Mouse (Mus musculus) 3134 (cell line): ENCODE results near the gene Tmem239.
"Not testable (repeated sequence)": the region's sequence is repeated elsewhere in the genome, so short reads cannot be mapped to it uniquely, and the experiment has no call there.

ENCODE experiments used
- DNase-seq: peaks from one replicate; pipeline ENCODE4 v3.0.0-alpha.2; 2011; ENCODE audit warnings: low spot score; ENCODE audit not compliant: insufficient read length; ENCODE audit errors: extremely low read depth

The Tmem239 gene

DNA sequence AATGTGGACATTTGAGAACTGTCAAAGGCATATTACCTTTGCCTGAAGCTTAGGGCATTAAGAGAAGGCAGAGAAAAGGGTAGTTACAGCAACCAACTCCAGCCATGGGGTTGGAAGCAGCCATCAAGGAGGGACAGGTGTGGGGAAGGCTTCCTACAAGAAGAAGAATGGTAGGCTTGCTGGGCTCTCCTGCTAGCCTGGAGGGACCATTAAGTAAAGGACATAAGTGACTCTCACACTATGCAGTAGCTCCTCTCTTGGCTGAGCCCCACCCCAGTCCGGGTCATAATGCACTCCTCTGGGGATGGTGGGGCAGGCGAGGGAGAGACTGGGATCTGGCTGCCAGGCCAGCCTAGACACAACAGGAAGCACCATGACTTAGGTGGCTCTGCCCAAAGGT is at the start of gene Tmem239:
Tmem239 (plus strand) TSS at position 301 of the 400 bp plus-strand sequence.
- DNase-seq: no peak

DNA sequence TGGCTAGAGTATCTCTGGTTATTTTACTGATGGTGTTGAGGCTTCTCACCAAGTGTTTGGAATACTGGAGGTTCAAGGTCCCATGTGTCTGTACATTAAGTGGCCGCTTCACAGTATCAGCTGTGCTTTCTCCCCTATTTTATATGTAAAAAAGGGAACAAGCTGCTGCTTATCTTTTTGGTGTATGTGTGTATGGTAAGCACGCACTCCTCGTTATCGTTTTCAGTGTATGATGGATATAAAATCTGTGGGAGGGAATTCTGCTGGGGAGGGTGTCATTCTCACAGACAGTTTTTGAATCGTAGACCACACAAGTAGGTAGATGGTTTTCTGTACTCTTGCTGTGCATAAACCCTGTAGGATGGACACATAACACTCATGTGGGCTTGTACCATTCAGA is 48.7 kb upstream of the Tmem239 start:
- no peak for DNase-seq

DNA sequence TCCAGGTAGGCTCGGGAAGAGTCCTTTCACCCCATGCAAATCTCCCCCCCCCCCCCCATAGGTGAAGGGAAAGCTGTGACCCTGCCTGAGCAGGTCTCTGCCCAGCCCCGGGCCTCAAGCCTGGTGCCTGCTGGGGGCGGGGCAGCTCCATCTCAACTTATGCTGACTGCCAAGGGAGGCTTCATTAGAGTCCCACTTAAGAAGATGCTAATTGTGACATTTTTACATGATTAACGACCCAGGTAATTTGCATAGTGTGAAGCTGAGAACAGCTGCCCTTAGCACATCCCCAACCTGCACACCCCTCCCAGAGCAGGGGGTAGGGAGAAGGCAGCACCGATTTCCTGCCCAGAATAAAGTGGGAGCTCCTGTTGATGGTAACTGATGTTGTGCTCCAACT is 47.4 kb upstream of the Tmem239 start:
- no peak for DNase-seq

DNA sequence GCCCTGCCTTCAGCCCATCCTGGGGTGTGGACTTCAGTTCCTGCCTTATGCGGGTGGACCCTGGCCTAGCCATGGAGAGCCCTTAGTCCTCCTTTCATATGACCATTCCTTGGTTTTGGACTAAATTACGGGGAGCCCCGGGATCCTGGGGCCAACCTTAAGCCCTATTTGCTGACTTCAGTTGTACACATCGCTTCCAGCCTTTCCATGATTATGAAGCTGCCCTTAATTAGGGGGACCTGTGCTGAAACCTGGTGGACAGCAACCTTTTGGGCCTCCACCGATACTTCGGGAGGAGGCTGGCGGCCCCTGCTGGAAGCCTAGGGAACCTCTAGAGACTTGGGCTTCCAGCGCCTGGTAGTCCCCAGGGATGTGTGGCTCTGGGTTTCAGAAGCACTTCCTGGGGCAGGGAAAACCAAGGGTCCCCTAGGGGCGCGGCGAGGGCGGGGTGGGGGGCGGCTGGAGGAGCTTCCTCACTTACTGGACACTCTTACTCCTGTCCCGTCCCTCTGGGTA is 43.7 kb upstream of the Tmem239 start:
- peak; percentile 41 for DNase-seq

DNA sequence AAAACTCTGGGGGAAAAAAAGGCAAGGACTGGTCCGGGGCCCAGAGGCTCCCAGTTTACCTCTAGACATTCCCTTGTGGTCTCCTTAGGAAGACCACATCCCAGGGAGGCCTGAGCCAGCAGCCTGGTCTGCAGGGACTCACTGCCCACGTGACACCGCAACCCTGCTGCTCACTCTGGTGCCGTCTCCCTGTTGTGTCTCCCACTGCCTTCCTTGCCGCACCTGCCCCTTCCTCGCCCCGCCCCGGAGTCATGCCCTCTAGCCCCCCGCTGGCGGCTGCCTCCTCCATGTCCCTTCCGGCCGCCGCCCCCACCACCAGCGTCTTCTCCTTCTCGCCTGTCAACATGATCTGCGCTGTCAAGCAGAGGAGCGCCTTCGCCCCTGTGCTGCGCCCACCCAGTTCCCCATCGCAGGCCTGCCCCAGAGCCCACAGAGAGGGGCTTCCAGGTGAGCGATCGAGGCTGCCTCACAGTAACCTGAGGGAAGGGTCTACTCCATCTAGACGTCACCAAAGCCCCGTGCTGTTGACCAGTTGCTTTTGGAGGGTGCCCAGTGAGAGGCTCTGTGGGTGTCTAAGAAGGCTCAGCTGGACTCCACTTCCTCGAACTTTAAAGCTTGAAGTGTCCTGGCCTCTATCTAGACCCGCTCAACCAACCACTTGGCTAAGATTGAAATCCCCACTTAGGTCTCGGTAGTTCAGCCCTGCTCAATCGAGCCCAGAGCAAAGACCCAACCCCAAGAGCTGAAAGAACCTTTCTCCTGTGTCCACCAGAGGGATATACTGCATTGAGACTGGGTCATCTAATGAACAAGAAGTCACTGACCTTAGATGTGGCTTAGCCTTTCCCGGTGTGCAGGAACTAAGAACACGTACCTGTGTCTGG is 40.8 kb upstream of the Tmem239 start:
- no peak for DNase-seq

DNA sequence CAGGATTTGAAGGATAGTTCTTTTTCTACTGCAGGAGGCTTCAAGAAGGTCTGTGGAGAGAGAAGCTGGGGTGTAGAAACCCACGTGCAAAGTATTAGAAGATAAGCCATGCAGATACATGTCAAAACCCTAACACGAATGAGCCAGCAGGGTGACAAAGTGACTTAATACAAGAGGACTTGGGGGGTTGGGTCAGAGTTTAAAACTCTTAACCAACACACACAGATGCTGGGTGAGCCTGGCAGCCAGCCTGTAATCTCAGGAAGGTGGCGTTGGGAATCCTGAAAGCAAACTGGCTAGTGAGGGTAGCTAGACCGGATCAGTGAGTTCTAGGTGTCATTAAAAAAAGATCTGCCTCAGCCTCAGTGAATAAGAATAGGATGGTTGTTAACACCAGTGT is 38.9 kb upstream of the Tmem239 start:
- DNase-seq: no peak

DNA sequence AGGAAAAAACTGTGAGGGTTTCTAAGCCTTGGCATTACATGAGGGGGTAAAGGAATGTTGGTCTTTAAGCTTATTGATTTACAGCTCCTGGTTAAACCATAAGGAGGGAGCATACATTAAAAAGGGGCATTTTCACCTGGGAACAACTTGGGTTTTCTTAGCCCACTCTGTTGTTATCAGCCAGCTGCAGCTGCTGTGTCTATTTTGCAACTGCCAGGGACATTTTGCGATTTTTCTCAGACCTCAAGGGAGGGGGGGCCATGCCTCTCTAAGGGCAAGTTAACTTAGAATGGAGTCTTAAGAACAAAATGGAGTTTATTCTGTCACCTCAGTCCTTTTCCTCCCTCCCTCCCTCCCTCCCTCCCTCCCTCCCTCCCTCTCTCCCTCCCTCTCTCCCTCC is 33.3 kb upstream of the Tmem239 start:
- DNase-seq: not testable (repeated sequence)

DNA sequence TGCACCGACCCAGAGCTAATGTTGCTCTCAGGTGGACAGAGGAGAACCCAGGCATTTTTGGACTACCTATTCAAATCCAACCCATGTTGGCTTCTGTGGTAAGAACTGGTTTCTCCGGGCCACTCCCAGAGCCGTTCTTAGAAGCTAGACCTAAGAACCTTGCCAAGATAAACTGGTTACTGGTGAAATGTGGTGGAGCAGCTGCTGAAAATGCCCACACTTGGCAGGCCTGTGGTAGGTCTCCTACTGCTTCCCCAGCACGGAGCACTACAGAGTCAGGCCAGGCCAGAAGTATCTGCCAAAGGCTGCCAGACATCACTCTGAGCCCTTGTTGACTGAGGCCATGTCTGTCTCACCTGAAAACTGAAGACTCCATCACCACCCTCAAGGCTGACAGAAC is 31.3 kb upstream of the Tmem239 start:
- peak; percentile 39 for DNase-seq

DNA sequence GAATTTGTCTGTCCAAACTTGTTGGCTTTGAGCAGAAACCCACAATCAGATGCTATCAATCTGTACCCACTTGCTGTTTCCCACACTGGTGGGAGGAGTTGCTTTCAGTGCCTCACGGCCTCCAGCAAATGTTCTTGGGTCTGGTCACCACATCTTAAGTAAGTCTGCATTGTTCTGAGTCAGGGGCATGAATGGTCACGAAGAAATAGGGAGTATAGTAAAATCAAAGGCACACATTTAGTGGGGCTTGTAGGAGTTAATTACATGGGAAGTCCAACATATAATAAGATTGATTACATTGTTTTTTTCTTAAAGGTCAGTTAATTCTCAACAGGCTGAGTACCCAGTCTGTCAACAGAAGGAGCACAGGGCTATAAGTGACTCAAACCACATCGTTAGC is 23.1 kb upstream of the Tmem239 start:
- no peak for DNase-seq

DNA sequence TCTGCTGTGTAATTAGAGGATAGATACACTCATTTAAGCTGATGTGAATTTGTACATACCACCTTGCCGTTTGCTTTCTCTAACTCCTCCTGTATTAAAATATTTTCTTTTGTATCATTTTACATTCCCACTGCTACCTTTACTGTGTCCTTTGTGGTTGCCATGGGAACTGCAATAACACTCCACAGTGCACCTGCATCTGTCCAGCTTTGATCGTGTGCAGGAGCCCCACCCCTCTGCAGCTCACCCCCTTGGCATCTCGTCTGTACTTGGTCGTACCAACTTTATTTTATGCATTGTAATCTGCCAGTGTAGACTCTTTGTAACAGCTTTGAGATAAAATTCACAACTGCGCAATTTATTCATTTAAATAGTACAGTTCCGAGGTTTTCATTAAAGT is 22.4 kb upstream of the Tmem239 start:
- no peak for DNase-seq

DNA sequence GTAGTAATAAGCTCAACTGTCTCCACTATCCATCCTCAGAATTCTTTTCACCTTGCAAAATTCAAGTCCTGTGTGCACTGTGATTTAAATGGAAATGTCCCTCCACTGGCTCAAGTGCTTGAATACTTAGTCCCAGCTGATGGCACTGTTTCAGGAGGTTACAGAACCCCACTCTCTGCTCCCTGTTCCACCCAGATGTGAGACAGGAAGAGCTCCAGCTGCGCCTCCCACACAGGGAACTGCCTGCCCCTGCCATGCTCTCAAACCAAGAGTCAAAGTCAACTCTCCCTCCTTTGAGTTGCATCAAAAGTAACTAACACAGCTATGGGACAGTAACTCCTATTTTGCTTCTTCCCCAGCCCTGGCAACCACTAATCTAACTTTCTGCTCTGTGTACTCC is 20.1 kb upstream of the Tmem239 start:
- no peak for DNase-seq

DNA sequence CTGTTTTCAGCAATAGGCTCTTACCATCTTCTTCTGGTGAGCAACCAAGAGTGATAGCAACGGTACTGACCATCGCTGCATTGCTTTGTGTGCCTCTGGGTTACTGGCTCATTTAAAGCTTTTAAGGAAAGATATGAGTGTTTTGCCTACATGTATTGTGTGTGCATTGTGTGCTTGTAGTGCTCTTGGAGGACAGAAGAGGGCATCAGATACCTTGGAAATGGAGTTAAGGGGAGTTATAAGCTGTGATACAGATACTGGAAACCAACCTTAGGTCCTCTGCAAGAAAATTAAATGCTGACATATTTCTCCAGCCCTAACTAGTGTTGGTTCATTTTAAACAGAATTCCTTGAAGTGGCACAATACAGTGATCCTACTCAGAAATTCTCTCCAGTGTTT is 17.5 kb upstream of the Tmem239 start:
- DNase-seq: no peak

DNA sequence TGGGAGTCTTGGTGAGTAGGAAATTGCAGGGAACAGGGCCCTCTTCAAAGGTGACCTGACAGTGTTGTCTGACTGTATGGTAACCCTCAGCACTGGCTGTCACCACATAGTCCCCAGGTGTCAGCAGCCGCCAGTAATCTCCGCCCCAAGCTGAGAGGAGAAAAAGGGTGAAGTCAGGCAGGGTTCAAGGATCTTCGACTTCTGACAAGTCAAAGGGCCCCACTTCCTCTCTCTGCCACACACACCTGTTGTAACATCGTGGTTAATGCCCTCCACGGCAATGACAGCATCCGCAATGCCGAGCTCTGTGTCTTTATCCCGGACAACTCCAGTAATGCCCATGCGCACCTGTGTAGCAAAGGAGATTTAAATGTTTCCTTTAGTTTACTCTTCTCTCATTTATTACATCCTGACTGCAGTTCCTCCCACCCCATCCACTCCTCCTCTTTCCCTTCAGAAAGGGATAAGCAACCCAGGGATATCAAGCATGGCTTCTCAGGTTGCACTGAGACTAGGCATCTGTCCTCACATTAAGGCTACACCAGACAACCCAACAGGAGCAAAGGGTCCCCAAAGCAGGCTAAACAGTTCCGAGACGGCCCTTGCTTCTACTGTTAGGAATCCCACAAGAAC is 15.2 kb upstream of the Tmem239 start:
- no peak for DNase-seq

DNA sequence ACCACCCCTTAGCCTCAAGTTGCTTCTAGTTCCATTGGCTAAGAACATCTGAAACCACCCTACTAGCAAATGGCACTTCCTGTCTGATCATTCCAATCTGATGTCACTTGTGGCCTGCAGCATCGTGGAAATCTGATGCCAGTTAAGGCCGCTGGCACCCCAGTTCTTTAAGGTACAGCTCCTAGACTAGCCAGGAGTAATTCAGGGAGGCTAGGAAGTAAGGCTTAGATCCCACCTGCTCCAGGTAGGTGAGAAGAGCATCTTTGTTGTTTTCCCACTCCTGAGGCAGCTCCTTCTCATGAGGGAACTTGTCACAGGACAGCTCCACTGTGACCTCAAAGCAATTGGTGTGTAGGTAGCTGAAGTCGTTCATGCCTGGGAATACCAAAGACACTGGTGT is 13.4 kb upstream of the Tmem239 start:
- DNase-seq: no peak

DNA sequence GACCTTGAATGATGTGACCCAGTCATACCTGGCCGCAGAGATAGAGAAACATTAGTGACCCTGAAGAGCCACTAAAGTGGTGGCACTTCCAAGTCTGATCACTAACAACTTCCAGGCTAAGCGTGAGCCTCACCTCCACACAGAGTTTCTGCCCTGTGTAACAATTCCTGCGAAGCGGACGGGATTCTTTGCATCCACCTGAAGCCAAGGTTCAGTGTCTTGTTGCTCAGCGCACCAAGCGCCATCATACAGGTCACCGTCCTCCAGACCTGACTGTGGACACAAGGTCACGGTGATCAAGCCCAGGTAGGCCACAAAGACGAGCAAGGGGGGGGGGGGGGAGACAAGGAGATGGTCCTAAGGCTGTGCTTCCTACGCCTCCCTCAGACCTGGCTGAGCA is 10.6 kb upstream of the Tmem239 start:
- DNase-seq: no peak

DNA sequence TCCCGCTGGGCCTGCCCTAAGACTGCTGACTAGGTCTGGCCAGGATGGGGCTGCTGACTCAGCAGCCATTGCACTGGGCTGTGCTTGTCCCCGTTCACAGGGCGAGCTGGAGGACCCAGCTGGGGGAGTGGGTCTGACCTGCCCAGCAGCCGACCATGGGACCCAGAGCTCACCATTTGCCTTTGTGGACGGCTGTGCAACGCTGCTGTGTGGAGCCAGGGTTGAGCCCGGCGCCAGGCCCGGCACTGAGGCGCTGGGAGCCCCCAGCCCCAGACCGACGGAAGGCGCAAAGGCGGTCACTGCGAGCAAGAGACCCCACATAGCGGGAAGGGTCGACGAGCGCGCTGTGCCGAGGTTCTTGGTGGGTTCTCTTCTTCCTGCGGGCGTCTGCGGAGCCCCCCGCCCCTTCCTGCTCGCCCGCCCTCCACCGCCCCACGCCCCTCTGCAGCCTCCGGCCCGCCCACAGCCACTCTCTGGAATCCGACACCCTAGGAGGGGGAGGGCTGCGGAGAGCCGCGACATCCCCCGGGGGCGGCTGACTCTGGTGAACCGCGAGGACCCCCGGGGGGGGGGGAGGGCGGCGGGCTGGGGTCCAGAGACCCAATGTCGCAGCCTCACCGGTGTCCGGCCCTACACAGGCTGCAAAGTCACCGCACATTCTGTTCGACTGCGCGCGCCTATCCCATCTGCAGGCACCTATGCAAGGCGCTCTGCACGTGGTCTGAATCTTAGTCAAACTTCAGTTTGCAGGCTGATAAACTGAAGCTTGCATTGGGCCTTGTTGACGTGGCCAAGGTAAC is 8.9 kb upstream of the Tmem239 start, which contains the start of gene Cpxm1:
Cpxm1 (minus strand) TSS at position 389 of the 800 bp plus-strand sequence.
- no peak for DNase-seq

DNA sequence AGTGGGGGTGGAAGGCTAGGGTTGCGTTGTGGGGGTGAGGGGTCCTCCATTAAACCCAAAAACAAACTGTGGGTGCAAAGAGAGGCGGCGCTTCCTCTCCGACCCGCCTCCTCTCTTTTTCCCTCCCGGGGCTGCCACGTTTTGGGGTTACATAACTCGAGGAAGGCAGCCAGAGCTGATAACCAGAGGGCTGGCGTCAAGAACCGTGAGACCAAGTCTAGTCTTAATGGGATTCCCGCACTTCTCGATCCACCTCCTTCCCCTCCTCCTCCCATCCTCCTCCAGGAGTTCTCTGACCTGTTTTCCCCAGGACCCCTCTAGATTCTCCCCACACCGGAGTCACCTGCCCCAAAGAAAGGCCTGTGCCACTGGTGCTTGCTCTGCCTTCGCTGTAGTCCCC is 8.2 kb upstream of the Tmem239 start:
- no peak for DNase-seq

DNA sequence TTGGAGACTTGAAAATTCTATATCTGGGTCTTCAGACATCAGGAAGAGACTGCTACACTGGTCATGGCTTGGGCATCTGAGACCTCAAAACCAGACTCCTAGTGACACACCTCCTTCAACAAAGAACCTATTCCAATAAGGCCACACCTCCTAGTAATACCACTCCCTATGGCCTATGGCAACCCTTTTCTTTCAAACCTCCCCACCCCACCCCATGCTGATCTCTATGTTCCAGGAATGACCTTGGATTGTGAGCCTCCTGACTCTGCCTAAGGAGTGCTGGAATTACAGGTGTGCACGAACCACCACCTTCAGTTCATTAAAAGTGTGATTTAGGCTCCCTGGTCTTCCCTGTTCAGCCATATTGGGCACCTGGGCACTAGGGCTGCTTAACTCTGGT is 6.2 kb upstream of the Tmem239 start:
- DNase-seq: no peak

DNA sequence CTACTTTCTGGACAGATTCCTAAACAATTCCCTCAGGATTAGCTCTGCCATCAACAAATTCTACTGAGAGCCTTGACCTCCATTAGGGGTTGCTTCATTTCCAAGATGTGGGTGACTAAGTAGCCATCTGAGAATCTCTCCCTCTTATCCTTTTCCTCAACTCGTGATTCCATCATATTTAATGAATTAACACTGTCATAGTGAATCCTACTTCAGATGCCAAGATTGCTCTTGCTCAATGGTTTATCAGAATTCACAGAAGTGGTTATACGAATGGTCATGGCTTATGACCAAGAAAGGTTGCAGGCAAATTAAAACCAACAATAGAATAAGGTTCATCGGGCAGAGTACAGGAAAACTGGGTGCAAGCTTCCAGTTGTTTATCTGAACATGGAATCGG is 4.4 kb upstream of the Tmem239 start:
- no peak for DNase-seq

DNA sequence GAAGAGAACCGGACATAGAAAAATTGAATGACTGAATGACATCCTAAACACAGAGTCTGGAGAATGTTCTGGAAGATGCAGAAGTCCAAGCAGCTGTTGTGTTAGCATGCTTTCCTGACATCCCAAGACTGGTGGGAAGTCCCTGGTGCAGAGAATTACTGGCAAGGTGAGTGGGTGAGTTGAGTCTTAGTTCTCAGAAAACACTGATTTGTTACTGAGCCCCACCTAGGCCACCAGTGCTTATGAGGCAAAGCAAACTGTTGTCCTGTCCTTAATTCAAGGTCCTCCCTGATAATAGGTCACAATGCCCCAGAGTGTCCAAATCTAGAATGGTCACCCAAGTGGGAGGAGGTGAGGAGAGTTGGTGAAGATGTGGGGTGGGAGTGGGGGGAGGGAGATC is 1.3 kb upstream of the Tmem239 start, which contains the start of the genes Gm28372 and 1700020A23Rik:
Gm28372 (plus strand) TSS at position 301 of the 400 bp plus-strand sequence.
1700020A23Rik (plus strand) TSS at position 321 of the 400 bp plus-strand sequence.
- DNase-seq: no peak

DNA sequence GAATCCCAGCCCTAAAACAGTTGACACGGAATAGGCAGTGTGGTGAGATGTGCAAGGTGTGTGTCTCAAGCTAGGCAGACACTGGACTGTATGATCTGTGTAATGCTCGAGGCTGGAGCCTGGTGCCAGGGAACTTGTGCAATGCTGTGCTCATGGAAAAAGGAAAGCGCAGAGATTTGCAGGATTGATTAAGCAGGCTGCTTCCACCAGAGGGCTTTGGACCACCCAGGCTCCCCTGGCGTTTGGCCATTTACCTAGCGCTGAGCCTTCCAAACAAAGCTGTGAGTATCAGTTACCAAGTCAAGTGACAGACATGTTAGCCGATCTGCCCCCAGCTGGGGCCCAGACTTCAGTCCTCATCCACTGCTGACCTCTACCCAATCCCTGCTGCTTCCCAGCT is 1.9 kb downstream of the Tmem239 start:
- DNase-seq: no peak
